Mouse (Mus musculus): ENCODE measurements around the gene Myom1.
"Not testable (repeated sequence)": the region's sequence is repeated elsewhere in the genome, so short reads cannot be mapped to it uniquely, and the experiment has no call there.

Gene Myom1

DNA sequence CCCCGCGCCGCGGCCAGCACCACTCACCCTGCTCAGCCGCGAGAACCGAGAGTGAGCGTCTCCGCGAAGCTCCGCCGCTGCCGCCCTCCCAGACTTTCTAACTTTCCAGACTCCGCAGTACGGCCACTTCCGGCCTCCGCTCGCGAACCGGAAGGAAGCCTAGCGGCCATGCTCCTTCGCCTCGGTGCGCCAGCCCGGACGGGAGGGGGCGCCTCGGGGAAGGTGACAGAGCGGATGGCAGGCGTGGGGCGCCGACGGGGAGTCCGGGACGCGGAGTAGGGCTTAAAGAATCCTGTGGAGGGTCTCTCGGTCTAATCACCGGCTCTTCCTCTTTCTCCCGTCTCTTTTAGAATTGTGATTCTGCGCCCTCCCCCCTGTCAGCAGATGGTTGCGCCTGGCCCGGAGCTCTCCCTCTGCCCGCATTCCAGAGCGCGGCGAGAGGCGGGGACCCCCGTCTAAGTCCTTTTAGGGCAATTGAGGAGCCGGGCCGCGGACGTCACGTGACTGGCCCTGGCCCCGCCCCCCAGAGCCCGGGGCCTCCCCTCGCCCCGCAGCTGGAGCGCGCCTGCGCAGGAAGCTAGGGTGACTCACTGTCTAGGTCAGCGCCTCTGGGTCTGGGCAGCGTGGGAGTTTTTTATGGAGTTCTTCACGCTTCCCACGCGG is at the start of gene Myom1:
Gene Myom1 (plus strand): TSS at position 553 of the 663 bp plus-strand sequence.
- DNase-seq (ENCODE audit: extremely low read depth, low read depth, low spot score): peak; percentile 63

DNA sequence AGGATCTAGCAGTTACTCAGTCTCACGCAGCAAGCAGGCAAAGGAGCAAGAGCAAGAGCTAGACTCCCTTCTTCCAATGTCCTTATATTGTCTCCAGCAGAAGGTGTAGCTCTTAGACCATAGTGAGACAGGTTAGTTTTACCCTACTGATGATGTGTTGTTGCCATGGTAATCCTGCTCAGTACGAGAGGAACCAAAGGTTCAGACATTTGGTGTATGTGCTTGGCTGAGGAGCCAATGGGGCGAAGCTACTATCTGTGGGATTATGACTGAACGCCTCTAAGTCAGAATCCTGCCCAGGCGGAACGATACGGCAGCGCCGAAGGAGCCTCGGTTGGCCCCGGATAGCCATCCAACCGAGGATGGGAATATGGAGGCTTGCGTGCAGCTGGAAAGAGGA is 38.9 kb upstream of the Myom1 start:
- not testable (repeated sequence) for DNase-seq (ENCODE audit: extremely low read depth, low read depth, low spot score)

DNA sequence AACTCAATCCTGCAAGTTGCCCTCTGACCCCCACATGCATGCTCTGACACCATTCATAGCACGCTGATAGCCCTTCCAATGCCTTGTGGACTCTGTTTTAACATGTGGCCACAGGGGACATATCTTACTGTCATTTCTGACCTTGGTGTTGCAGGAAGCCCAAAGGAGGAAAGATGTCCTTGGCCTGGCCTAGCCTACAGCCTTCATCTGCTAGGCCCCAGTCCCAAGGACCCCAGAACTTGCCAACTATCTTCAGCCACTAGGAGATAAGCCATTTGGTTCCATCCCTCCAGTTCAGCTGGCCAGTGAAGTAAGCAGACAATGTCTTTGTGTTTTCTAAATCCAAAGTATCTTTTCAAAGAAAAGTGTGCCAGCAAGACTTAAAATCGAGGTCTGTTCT is 37.2 kb upstream of the Myom1 start:
- no peak for DNase-seq (ENCODE audit: extremely low read depth, low read depth, low spot score)

- no peak for DNase-seq (ENCODE audit: extremely low read depth, low read depth, low spot score)
These were observed 36.3 kb upstream of the Myom1 start for GRCm38 (mm10) chr17:70966126-70966525.

GRCm38 (mm10) chr17:70967191-70967590 is 35.2 kb upstream of the Myom1 start:
- no peak for DNase-seq (ENCODE audit: extremely low read depth, low read depth, low spot score)

DNA sequence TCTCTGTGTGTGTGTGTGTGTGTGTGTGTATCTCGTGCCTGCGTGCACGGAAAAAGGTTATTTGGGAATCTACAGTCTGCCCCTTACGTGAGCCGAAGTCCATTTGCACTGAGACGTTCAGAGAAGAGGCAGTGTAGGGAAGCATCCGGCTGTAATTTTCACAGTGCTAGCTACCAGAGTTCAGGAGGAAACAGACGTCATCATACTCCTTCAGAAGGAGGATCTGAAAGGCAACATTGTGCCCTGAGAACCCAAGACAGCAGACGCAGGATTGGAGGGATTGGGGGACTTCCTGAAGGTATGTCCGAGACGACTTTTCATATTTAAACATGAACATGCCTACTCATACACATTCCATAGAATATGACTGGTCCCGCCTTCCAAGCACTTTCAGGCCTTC is 34.8 kb upstream of the Myom1 start:
- no peak for DNase-seq (ENCODE audit: extremely low read depth, low read depth, low spot score)

GRCm38 (mm10) chr17:70968606-70969191 is 33.7 kb upstream of the Myom1 start:
- DNase-seq (ENCODE audit: extremely low read depth, low read depth, low spot score): no peak

DNA sequence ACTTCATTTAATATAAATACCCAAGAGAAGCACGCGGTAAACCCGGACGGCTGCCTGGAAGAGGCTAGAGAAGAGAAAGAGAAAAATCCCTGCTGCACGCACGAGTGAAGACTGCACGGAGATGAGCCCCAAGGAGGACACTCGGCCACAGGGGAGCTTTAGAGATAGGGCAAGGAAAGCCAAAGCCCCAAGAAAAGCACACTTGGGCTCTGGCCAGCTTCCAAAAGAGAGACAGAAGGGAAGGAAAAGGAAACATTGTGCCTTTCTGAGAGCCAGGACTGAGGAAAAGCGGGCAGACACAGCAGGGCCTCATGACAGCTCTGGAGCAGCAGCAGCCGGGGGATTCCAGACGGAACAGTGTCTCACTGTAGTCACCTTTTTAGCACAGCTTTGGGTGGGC is 31.2 kb upstream of the Myom1 start:
- DNase-seq (ENCODE audit: extremely low read depth, low read depth, low spot score): no peak

DNA sequence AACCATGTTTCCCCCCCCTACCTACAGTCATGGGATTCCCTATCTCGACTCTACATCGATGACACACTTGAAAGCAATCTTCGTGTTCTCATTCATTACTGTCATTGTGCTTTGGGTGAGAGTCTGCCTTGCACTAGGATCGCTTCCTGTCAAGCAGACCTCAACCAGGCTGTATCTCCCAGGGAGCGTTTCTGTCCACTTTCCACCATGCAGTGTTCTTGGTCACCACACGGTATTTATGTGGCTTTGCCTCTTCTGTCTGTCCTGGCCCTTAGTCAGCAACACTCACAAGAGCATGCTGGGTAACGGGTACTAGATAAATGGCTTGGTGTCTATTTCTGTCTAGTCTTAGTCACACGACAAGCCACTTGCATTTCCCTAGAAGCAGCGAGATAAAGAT is 29.0 kb upstream of the Myom1 start:
- DNase-seq (ENCODE audit: extremely low read depth, low read depth, low spot score): no peak

GRCm38 (mm10) chr17:70974065-70974464 is 28.4 kb upstream of the Myom1 start:
- DNase-seq (ENCODE audit: extremely low read depth, low read depth, low spot score): not testable (repeated sequence)

GRCm38 (mm10) chr17:70977799-70978198 is 24.6 kb upstream of the Myom1 start:
- DNase-seq (ENCODE audit: extremely low read depth, low read depth, low spot score): no peak

- no peak for DNase-seq (ENCODE audit: extremely low read depth, low read depth, low spot score)
These were observed 22.8 kb upstream of the Myom1 start for GRCm38 (mm10) chr17:70979345-70980223.

DNA sequence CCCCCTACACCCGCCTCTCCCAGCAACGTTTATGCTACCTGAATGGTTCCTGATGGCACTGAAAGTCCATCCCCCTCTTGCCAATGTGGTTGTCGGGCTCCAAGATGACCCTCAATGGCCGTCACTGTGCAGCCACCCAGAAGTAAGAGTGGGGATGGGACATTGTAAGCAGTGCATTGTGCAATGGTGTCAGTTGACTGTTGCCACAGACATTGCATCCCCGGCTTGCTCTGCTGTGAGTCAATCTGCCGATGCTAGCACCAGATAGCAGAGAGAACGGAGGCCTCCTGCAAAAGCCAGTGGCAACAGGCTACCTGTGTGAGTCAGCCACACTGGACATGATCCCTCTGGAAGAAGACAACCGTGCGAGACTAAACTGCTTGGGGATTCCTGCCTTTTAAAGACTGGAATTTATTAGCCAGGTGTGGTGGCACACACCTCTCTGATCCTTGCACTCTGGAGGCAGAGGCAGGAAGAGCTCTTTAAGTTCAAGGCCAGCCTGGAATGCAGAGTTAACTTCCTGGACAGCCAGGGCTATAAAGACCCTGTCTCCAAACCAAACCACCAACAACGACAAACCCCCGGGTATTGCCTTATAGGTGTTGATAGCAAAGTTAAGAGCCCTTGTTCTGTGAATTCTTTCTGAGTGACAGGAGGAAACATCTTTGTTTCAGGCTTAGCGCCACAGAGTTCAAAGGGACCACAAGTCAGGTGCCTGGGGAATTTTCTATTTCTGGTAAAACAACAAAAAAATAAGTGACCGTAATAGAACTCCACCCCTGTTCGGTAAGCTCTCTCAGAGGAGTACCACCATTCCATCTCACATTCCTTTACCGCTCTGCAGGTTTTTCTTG is 16.7 kb upstream of the Myom1 start:
- DNase-seq (ENCODE audit: extremely low read depth, low read depth, low spot score): peak; percentile 46

GRCm38 (mm10) chr17:70986355-70986740 is 16.1 kb upstream of the Myom1 start:
- no peak for DNase-seq (ENCODE audit: extremely low read depth, low read depth, low spot score)

DNA sequence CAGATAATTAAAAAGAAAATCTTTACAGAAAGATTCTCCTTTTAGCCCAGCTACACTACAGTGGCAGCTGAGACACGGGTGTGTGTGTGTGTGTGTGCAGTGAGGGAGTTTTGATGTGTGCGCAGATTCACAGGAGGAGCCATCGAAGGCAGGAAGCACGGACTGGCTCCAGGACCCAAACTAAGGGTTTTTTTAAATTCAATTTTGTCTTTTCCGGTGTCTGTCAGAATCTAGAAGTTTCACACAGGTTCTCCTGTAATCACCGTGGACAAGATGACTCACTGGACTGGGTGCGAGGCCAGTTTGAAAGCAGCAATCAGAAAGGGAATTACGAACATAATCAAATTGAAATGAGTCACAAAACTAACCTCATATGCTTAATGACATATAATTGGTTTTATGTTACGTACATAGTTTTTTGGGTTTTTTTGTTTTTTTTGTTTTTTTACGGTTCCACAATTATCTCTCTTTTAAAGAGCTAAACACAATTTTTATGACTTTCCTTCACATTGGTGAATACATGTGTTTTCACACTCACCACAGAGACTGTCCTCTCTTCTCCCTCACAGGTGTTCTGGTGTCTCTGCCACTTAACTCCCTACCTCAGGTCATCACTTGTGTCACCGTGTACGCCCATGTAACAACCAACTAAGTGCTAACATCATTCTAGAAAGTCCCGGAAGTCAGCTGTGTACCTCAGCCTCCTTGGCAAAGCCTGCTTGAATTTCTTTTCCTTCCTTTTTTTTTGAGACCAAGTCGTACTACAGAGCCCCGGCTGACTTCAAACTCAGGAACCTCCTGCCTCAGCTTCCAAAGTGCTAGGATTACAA is 15.4 kb upstream of the Myom1 start:
- no peak for DNase-seq (ENCODE audit: extremely low read depth, low read depth, low spot score)

- no peak for DNase-seq (ENCODE audit: extremely low read depth, low read depth, low spot score)
These were observed 14.1 kb upstream of the Myom1 start for GRCm38 (mm10) chr17:70988337-70988767.

DNA sequence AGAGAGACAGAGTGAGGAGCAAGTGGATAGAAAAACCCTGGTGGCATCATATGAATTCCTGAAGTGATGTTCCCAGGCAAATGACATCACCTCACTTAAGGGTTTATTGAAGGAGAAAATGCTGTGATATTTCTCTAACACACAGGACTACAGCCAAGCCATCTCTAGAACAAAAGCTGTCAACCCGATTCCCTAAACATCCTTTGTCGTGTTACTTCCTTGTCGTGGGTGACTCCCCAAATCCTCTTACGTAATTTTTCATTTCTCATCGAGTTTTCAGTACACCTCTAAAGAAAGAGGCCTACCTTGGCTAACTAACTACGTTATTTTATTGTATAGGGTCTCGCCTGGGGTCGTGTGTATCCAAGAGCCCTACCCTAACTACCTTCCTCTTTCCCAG is 13.0 kb upstream of the Myom1 start:
- DNase-seq (ENCODE audit: extremely low read depth, low read depth, low spot score): no peak

DNA sequence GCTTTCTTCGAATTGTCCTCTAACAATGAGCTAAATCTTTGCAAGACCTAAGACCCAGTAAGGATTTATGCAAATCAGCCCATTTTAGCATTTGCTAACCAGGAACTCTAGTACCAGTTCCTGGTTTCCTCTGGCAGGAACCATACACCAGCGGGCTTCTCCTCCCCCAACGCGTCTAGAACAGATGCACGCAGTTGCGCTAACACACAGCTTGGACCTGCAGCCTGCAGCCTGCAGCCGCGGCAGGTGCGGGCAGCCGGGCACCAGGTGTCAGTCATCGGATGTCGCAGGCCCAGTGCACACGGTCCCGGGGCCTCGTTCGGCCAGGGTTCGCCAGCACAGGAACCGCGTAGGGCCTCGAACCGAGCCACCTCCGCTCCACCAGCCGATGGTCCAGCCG is 12.4 kb upstream of the Myom1 start:
- DNase-seq (ENCODE audit: extremely low read depth, low read depth, low spot score): no peak

- no peak for DNase-seq (ENCODE audit: extremely low read depth, low read depth, low spot score)
These were observed 11.8 kb upstream of the Myom1 start for GRCm38 (mm10) chr17:70990403-70991303.

All from fat pad, adult 2 months (tissue).